In the genomic region with DNA sequence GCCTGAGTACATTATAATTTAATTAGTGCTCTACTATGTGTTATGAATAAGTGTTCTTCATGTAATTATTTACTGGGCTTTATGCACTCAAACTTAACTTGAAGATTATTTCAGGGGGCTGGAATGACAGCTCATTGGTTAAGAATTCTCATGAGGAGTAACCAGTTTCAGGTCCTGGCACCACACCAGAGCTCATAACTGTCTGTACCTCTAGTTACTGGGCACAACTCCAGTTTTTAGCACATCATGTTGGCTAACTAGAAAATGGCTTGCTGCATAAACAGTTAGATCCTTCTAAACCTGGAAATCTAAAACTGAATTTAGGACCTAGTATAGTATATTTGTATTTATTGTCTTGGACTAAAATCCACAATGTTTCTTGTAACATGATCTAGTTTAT, we compare ENCODE assay signal across 17 mouse cellular contexts.
A peak's percentile ranks its signal among the peaks of the same experiment; 100 is the strongest.
DNase-seq lines count a peak whose midpoint lies in the region; ATAC-seq and TF ChIP-seq lines count a peak whose summit lies in the region.
"Had no signal": no experiment of that assay in that cellular context is flagged by ENCODE, and none has a peak within 500 bp of the region (broad histone marks: within the 10 kb centered on the region; RNA-seq: fewer than 3 reads in every experiment).

No protein-coding gene starts in this region.

- ATAC-seq in forebrain, embryonic 14.5 days, result no peak
- no peak for ATAC-seq in forebrain, embryonic 13.5 days
- peak; percentile 61; the same call in 1 of the 2 replicates for ATAC-seq in limb, embryonic 13.5 days (ENCODE audit: low FRiP score, low read depth)
- ATAC-seq: forebrain, postnatal 0 days had no signal

- H3K9me3 ChIP-seq in forebrain, embryonic 14.5 days (replicated peaks; ENCODE audit: control insufficient read depth, low read length), result no peaks in the 10 kb centered on the region
- H3K9me3 ChIP-seq in forebrain, embryonic 13.5 days (replicated peaks), result no peaks in the 10 kb centered on the region
- no peaks in the 10 kb centered on the region for H3K9me3 ChIP-seq in limb, embryonic 13.5 days
- H3K9me3 ChIP-seq in limb, embryonic 10.5 days (replicated peaks), result no peaks in the 10 kb centered on the region
- H3K9me3 ChIP-seq: heart, embryonic 13.5 days; hindbrain, embryonic 15.5 days had no signal

- H3K4me3 ChIP-seq in forebrain, embryonic 14.5 days (ENCODE audit: low read depth, low read length), result no peak overlapping the region
- H3K4me3 ChIP-seq in forebrain, embryonic 13.5 days, result no peak overlapping the region
- no peak overlapping the region for H3K4me3 ChIP-seq in limb, embryonic 13.5 days
- no peak overlapping the region for H3K4me3 ChIP-seq in limb, embryonic 10.5 days
- H3K4me3 ChIP-seq: heart, embryonic 13.5 days; hindbrain, embryonic 15.5 days had no signal

- no peaks in the 10 kb centered on the region for H3K36me3 ChIP-seq in forebrain, embryonic 14.5 days (ENCODE audit: control insufficient read depth, insufficient read depth, low read length)
- H3K36me3 ChIP-seq in forebrain, embryonic 13.5 days (ENCODE audit: poor library complexity, severe bottlenecking), result no peaks in the 10 kb centered on the region
- no peaks in the 10 kb centered on the region for H3K36me3 ChIP-seq in limb, embryonic 13.5 days
- H3K36me3 ChIP-seq in limb, embryonic 10.5 days, result no peaks in the 10 kb centered on the region
- H3K36me3 ChIP-seq: heart, embryonic 13.5 days; hindbrain, embryonic 15.5 days had no signal

- H3K4me1 ChIP-seq in forebrain, embryonic 14.5 days (ENCODE audit: control insufficient read depth, insufficient read depth, low read length), result no peaks in the 10 kb centered on the region
- no peaks in the 10 kb centered on the region for H3K4me1 ChIP-seq in forebrain, embryonic 13.5 days
- H3K4me1 ChIP-seq in limb, embryonic 13.5 days, result 0 out of 2 replicates have a peak, but pooled peaks cover 2% of the 10 kb centered on the region
- H3K4me1 ChIP-seq in limb, embryonic 10.5 days, result no peaks in the 10 kb centered on the region
- H3K4me1 ChIP-seq: heart, embryonic 13.5 days; hindbrain, embryonic 15.5 days had no signal

- H3K27ac ChIP-seq in forebrain, embryonic 14.5 days (ENCODE audit: low read depth, low read length), result no peak overlapping the region
- H3K27ac ChIP-seq in forebrain, embryonic 13.5 days, result no peak overlapping the region
- H3K27ac ChIP-seq in limb, embryonic 13.5 days, result no peak overlapping the region
- no peak overlapping the region for H3K27ac ChIP-seq in limb, embryonic 10.5 days
- H3K27ac ChIP-seq: heart, embryonic 13.5 days; hindbrain, embryonic 15.5 days had no signal

- H3K9ac ChIP-seq in forebrain, embryonic 14.5 days (ENCODE audit: low read length), result no peak overlapping the region
- no peak overlapping the region for H3K9ac ChIP-seq in forebrain, embryonic 13.5 days
- no peak overlapping the region for H3K9ac ChIP-seq in limb, embryonic 13.5 days
- H3K9ac ChIP-seq: forebrain, postnatal 0 days; heart, embryonic 13.5 days; hindbrain, embryonic 15.5 days had no signal

- no peak for TF ChIP-seq POLR2A in brain, embryonic 14.5 days (IDR thresholded peaks at IDR 0.05; ENCODE audit: borderline replicate concordance, extremely low read depth, insufficient read depth, insufficient read length, poor library complexity, severe bottlenecking)

- H3K27me3 ChIP-seq in forebrain, embryonic 14.5 days (replicated peaks; ENCODE audit: control insufficient read depth, insufficient read depth, low read length), result no peaks in the 10 kb centered on the region
- H3K27me3 ChIP-seq in forebrain, embryonic 13.5 days, result no peaks in the 10 kb centered on the region
- H3K27me3 ChIP-seq in limb, embryonic 13.5 days, result no peaks in the 10 kb centered on the region
- no peaks in the 10 kb centered on the region for H3K27me3 ChIP-seq in limb, embryonic 10.5 days (ENCODE audit: low read depth, poor library complexity, severe bottlenecking)
- H3K27me3 ChIP-seq: CH12.LX; heart, embryonic 13.5 days; hindbrain, embryonic 15.5 days had no signal

- peak; percentile 27 for DNase-seq in forebrain, embryonic 14.5 days (ENCODE audit: low spot score)
- no peak for DNase-seq in limb, embryonic 10.5 days (ENCODE audit: low spot score)
- peak; percentile 35 for DNase-seq in brain, embryonic 14.5 days (ENCODE audit: low read depth)
- no peak for DNase-seq in adrenal gland, postnatal 25 days
- DNase-seq: adrenal gland, adult 2 months; adrenal gland, postnatal 36 days; cerebellum, adult 11-12 months; cerebellum, adult 9-11 months; forebrain, postnatal 0 days; gastrocnemius, postnatal 36 days; heart, adult 11 months; heart, postnatal 36 days had no signal

- no peak overlapping the region for H3K4me2 ChIP-seq in forebrain, embryonic 14.5 days (ENCODE audit: low read length)
- no peak overlapping the region for H3K4me2 ChIP-seq in forebrain, embryonic 13.5 days
- H3K4me2 ChIP-seq in limb, embryonic 13.5 days (replicated peaks), result no peak overlapping the region
- H3K4me2 ChIP-seq: heart, embryonic 13.5 days; hindbrain, embryonic 15.5 days had no signal

- TF ChIP-seq CTCF in brain, embryonic 14.5 days (IDR thresholded peaks at IDR 0.05; ENCODE audit: borderline replicate concordance, extremely low read depth, insufficient read depth, insufficient read length), result no peak

Comparison
In these comparisons a context has a peak if more than half of its experiments do, and no peak if none do; other contexts are left out.
1. DNase-seq: peak in forebrain, embryonic 14.5 days (single experiment) and brain, embryonic 14.5 days (single experiment); none in limb, embryonic 10.5 days (single experiment) and adrenal gland, postnatal 25 days (single experiment).